Mouse (Mus musculus): ENCODE data around the gene Rsad2. TPM values are rescaled to one million over a fixed set of nuclear protein-coding genes. Genes with fewer than 3 reads are reported as not detected.
"Not testable (repeated sequence)": the region's sequence is repeated elsewhere in the genome, so short reads cannot be mapped to it uniquely, and the experiment has no call there.

Gene Rsad2
- polyA plus RNA-seq (2015; fragmentation: Nextera tagmentation; extraction: Ambion mirVana), result 1.5 and 1.6 TPM in 2 replicates

DNA sequence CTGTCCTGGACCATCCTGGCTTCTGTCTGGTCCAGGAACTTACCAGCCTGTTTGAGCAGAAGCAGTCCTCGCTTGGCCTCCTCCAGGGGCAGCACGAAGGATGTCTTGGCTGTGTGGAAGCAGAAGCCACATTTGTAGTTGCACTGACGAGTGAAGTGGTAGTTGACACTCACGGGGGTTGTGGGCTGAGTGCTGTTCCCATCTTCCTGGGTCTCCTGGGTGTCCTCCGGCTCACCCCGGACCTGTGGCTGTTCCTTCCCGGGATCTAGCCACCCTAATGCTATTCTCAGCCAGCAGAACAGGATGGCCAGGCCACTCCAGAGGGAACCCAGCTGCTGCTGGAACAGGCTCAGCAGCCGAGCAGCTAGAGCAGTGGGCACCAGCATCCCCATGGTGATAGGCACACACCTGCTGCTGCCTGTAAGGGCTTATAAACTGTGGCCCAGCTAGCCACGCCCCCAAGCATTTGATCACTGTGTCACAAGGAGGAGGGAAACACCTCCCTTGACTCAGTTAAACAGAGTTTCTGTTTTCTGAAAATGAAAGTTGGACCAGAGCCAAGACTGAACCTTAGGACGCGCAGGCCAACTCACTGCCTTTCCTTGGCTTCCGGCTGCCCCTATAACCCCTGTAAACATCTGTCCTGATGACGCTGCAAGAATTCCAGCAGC, at the start of gene Rsad2:
TSS of gene Rsad2 (minus strand) at position 425 of the 671 bp plus-strand sequence.
- Histone ChIP-seq H3K36me3 (no peaks in the 10 kb centered on the region), H3K4me3 (replicated peaks) (peak within 1 kb of the TSS; percentile 11), H3K27me3 (replicated peaks) (no peaks in the 10 kb centered on the region), H3K4me2 (peak within 1 kb of the TSS; percentile 46), H3K9me3 (no peaks in the 10 kb centered on the region), H3K27ac (peak within 1 kb of the TSS; percentile 26; the same call in 1 of the 2 replicates), H3K9ac (no peak within 1 kb of the TSS), H3K4me1 (peaks cover 8% of the 10 kb centered on the region)
- ATAC-seq (ENCODE audit: insufficient read depth, low FRiP score, low read depth), result peak; percentile 88
- 27% methylated on average over 13 of the region's 13 CpGs for WGBS

DNA sequence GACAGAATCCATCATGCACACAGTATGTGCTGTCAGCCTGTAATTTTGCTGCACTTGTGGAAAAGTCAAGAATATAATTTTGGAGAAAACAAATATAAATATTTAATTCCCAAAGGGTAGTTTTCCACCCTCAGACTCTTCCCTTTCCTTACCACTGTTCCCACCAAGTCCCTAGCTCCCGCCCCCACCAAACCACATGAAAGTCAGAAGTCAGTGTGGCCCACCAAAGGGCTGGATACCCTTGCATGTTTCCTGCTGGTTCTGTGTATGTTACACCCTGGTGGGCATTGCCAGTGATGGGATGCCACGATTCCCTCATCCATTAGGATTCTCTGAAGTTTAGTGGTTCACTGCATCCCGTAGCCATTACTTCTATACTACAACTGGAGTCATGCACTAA, 44.8 kb upstream of the Rsad2 start:
- Histone ChIP-seq H3K4me2 (no peak overlapping the region), H3K9me3 (no peaks in the 10 kb centered on the region), H3K27me3 (replicated peaks) (no peaks in the 10 kb centered on the region), H3K9ac (no peak overlapping the region), H3K27ac (no peak overlapping the region), H3K4me1 (no peaks in the 10 kb centered on the region), H3K4me3 (replicated peaks) (no peak overlapping the region), H3K36me3 (no peaks in the 10 kb centered on the region)
- 88% methylated on average over 3 of the region's 3 CpGs for WGBS
- no peak for ATAC-seq (ENCODE audit: insufficient read depth, low FRiP score, low read depth)

DNA sequence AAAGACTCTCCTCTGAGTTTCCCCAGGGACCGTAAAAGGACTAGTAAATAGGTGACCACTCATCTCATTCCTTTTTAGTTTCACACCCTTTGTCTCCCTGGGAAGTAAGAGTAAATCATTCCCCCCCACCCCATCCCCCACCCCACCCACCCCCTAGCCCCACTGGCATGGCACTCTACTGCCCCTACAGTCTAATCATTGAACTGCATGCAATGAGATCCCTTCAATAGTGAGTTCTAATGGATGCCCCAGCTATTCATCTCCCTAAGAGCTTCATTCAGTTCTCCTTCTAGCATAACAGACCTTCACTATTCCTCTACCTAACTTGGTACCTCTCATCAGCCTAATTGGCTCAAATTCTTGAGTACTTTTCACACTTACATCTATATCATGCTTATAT, 33.7 kb upstream of the Rsad2 start:
- Histone ChIP-seq H3K27me3 (replicated peaks) (no peaks in the 10 kb centered on the region), H3K36me3 (no peaks in the 10 kb centered on the region)

DNA sequence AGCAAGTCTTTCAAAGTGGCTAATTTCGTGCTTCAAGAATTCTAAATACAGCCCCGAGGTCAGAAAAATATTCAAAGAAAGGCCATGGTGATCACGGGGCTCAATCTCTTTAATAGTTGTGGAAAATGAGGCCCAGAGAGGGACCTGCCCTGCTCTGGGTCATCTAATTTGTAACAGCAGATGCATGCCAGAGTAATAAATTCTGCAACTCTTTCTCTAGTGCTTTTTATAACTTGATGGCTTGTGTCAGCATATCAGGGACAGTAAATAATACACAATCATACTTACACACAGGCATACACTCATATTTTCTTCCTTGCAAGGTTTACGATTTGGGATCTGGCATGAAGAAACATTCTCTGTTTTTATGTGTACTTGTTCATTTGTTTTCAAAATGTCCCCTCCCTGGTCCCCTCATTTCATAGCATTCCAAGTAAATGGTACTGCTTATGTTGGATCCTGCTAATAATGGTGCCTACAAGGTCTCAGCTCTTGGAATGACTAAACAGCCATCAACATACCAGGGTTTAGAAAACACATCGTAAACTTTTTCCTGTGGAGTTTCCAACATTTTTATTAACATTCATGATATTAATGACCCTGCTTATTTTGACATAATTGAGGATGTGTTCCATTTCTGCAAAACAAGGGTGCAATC, 32.5 kb upstream of the Rsad2 start:
- Histone ChIP-seq H3K4me2 (no peak overlapping the region), H3K27me3 (replicated peaks) (no peaks in the 10 kb centered on the region), H3K4me1 (no peaks in the 10 kb centered on the region), H3K36me3 (no peaks in the 10 kb centered on the region), H3K9ac (no peak overlapping the region), H3K27ac (no peak overlapping the region), H3K4me3 (replicated peaks) (no peak overlapping the region), H3K9me3 (no peaks in the 10 kb centered on the region)
- WGBS, result 49% methylated on average over 5 of the region's 5 CpGs
- ATAC-seq (ENCODE audit: insufficient read depth, low FRiP score, low read depth), result no peak

More for the DNA sequence above, 33.7 kb upstream of the Rsad2 start:
- Histone ChIP-seq H3K27ac (no peak overlapping the region), H3K4me1 (no peaks in the 10 kb centered on the region), H3K9me3 (no peaks in the 10 kb centered on the region), H3K4me3 (replicated peaks) (no peak overlapping the region), H3K4me2 (no peak overlapping the region), H3K9ac (no peak overlapping the region)
- ATAC-seq (ENCODE audit: insufficient read depth, low FRiP score, low read depth), result no peak
- 93% methylated on average over 1 of the region's 1 CpGs for WGBS

DNA sequence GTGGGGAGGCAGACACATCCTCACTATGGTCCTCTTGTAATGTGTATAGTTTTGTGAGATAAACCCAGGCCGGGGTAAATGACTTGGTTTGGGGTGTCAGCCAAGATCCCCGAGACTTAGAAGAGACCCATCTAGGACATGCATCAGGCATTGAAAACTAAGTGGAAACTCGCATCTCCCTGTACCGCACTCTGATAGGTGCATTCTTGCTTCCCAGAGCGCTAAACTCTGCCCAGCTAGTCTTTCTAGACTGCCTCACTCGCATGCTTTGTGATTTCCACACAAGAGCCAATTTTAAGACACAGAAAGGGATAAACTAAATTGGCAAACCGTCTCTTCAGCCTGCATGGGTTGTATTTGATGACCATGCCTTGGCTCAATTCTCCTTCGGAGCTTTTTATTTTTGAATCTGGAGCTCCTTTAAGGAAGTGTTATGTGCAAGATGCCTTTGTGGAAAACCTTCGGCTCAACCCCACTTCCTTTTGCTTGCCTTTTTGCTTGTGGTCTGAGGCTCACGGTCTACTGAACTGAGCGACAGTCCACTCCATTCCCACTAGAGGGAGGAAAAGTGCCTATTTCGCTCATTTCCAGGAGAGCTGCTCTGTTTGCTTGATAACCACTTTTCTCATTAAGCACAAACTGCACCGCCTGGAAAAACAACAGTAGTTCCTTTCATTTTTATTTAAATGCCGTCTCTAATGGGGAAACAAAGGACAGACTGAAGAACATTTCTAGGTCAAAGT, 31.8 kb upstream of the Rsad2 start:
- H3K9ac ChIP-seq, result no peak overlapping the region
- no peak overlapping the region for H3K4me2 ChIP-seq
- H3K36me3 ChIP-seq, result no peaks in the 10 kb centered on the region
- ATAC-seq (ENCODE audit: insufficient read depth, low FRiP score, low read depth), result no peak
- H3K4me3 ChIP-seq (replicated peaks), result no peak overlapping the region
- H3K9me3 ChIP-seq, result no peaks in the 10 kb centered on the region
- H3K27ac ChIP-seq, result no peak overlapping the region
- no peaks in the 10 kb centered on the region for H3K4me1 ChIP-seq
- WGBS, result 50% methylated on average over 14 of the region's 14 CpGs
- no peaks in the 10 kb centered on the region for H3K27me3 ChIP-seq (replicated peaks)

DNA sequence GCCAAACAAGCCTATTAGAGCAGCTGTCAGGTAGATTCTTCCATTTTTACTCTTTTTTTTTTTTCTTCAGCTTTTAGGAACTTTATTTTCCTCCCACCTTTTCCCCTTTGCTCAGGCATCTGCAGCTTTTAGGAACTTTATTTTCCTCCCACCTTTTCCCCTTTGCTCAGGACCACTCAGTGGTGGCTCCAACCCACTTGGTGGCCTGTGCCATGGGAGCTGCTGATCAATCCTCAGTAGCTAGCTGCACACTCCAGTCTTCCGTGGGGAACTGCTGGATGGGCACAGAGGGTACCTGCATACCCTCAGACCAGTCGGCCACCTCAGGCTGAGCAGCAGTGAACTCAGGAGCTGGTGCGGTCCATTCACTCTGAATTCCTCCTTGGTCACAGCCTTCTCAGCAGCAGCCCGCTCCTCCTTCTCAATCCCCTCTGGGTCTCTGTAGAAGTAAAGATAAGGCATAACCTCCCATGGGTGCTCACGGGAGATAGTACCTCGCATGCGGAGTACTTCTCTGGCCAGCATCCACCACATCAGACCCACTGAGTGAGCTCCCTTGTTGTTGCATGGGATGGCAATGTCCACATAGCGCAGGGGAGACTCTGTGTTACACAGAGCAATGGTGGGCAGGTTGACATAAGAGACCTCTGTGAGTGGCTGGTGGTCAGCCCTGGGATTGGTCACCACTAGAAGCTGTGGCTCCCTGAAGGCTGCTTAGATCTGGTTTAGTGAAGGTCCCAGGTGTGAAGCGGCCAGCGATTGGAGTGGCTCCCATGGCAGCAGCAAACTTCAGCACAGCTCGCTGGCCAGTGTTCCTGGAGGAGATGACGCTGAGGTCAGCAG, 29.7 kb upstream of the Rsad2 start:
- 88% methylated on average over 12 of the region's 12 CpGs for WGBS
- not testable (repeated sequence) for H3K4me2 ChIP-seq; H3K4me3 ChIP-seq (replicated peaks); H3K9ac ChIP-seq; H3K4me1 ChIP-seq; H3K27ac ChIP-seq; H3K27me3 ChIP-seq (replicated peaks); ATAC-seq (ENCODE audit: insufficient read depth, low FRiP score, low read depth); H3K36me3 ChIP-seq; H3K9me3 ChIP-seq

DNA sequence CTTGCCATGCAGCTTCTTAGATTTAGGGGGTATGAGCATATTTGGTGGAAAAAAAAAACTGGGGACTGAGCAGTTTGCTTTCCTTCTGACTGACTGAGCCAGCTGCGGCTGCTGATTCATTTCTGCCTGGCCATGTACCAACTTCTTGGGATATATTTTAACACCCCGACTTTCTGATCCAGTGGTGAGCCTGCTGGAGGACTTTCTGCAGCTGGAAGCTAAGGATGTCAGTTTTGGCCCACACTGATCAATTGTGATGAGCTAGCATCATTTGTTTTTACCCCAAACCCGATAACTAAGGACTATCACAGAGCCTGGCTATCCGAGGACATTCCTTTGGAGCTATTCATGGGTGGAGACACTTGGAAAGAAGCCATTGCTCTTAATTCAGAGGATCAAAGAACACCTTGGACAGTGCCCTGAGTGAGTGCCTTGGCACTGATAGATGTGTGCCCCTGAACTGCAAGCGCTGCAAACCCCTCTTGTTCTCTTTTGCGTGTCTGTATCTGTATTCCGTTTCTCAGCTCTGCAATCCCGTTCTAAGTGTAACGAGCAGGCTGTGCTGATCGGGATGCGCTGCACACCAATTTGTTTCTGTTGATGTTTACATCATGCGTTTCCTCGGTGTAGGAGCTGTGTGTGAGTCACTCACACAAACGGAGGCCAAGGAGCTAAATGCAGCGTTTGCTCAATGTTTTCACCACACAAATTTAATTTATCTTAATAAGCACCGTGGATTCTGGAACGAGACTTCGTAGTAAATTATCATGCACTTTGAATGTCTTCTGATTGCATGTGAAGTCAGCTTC, 22.1 kb upstream of the Rsad2 start:
- H3K4me1 ChIP-seq, result no peaks in the 10 kb centered on the region

DNA sequence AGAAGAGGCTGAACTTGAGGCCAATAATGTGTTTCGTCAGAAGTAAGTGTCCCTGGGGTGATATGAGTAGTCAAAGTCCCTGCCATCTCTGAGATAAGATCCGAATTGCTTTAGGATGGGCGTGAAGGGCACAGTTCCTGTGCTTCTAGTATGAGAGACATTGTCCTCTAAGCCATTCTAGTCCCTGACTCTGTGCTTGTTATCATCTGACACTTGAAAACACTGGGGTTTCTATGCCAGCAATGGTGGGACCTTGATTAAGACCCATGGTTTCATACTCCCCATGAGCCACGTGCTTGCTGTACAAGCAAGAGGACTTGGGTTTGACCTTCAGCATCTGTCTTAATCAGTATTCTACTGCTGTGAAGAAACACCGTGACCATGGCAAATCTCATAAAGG, 20.9 kb upstream of the Rsad2 start:
- Histone ChIP-seq H3K27ac (no peak overlapping the region), H3K9ac (no peak overlapping the region), H3K4me3 (replicated peaks) (no peak overlapping the region), H3K36me3 (no peaks in the 10 kb centered on the region), H3K27me3 (replicated peaks) (no peaks in the 10 kb centered on the region), H3K4me1 (no peaks in the 10 kb centered on the region), H3K9me3 (no peaks in the 10 kb centered on the region), H3K4me2 (no peak overlapping the region)
- ATAC-seq (ENCODE audit: insufficient read depth, low FRiP score, low read depth), result no peak
- 82% methylated on average over 5 of the region's 5 CpGs for WGBS

More for the DNA sequence above, 22.1 kb upstream of the Rsad2 start:
- Histone ChIP-seq H3K27ac (no peak overlapping the region), H3K36me3 (no peaks in the 10 kb centered on the region), H3K9ac (no peak overlapping the region), H3K9me3 (no peaks in the 10 kb centered on the region), H3K27me3 (replicated peaks) (no peaks in the 10 kb centered on the region), H3K4me2 (no peak overlapping the region), H3K4me3 (replicated peaks) (no peak overlapping the region)
- WGBS, result 75% methylated on average over 18 of the region's 18 CpGs
- no peak for ATAC-seq (ENCODE audit: insufficient read depth, low FRiP score, low read depth)

DNA sequence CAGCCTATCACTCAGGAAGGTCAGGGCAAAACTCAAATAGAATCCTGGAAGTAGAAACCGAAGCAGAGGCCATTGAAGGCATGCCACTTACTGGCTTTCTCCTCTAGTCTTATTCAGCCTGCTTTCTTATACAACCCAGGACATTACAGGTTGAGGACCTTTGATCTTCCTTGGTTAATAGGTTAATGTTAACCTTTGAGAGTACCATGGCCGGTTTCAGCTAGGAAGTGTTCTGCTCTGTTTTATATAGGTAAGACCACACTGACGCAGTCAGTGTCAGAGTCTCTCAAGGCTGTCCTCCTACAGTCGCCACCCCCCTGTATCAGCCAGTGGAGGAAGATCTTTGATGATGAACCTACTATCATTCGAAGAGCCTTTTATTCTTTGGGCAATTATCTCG, 17.5 kb upstream of the Rsad2 start:
- no peak for ATAC-seq (ENCODE audit: insufficient read depth, low FRiP score, low read depth)
- Histone ChIP-seq H3K9me3 (no peaks in the 10 kb centered on the region), H3K4me1 (0 out of 2 replicates have a peak, but pooled peaks cover 4% of the 10 kb centered on the region), H3K4me3 (replicated peaks) (no peak overlapping the region), H3K27ac (no peak overlapping the region), H3K36me3 (no peaks in the 10 kb centered on the region), H3K27me3 (replicated peaks) (no peaks in the 10 kb centered on the region), H3K4me2 (no peak overlapping the region), H3K9ac (no peak overlapping the region)
- 83% methylated on average over 6 of the region's 6 CpGs for WGBS

DNA sequence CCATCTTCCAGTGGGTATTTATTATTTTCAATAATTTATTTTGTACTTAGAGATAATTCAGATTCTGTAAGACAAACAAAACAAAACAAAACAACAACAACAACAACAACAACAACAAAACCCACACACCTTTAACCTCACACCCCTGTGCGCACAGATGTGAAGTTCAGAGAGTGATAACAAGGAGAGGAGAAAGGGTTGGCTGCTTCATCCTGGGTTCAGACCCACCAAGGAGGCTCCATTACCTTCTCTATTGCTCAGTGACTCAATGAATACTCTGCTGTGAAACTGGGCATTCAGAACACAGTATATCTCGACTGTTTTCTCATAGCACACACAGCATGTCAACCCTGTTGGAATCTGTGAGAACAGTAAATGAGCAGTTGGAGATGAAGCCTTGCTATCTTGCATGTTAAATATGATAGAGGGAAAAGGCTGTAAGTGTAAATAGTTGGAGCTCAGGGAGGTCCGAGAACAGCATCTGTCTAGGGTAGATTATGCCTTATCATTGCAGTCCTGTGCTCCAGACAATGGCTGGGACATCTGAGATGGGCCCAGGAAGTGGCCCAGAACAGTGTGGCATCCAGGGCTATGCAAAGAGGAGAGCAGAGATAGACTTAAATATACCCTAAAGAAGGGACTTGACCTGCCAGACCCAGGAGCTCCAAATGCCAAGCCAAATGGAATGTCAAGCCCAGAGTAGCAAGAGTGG, 16.7 kb upstream of the Rsad2 start:
- peak; percentile 71; the same call in 1 of the 2 replicates for ATAC-seq (ENCODE audit: insufficient read depth, low FRiP score, low read depth)
- Histone ChIP-seq H3K27me3 (replicated peaks) (no peaks in the 10 kb centered on the region), H3K9ac (no peak overlapping the region), H3K4me3 (replicated peaks) (no peak overlapping the region), H3K27ac (no peak overlapping the region), H3K36me3 (no peaks in the 10 kb centered on the region), H3K4me1 (0 out of 2 replicates have a peak, but pooled peaks cover 4% of the 10 kb centered on the region), H3K9me3 (no peaks in the 10 kb centered on the region), H3K4me2 (no peak overlapping the region)
- 83% methylated on average over 3 of the region's 3 CpGs for WGBS

All from stomach, embryonic 15.5 days (tissue).